Comparison of ENCODE assay signal across 7 mouse cellular contexts in genomic region chr9:3403251-3404208, GRCm38 (mm10). TPM values are rescaled to one million over a fixed set of nuclear protein-coding genes. Genes with fewer than 3 reads are reported as not detected.
DNase-seq lines count a peak whose midpoint lies in the region; ATAC-seq lines count a peak whose summit lies in the region.

Gene Cwf19l2 (plus strand): TSS chr9:3403592.

- peak; percentile 84 for ATAC-seq in inflammation-experienced regulatory T-cells, adult 6 months
- peak; percentile 94 for ATAC-seq in megakaryocyte-erythroid progenitor cell, adult 5-6 weeks (replicated peaks; ENCODE audit: low FRiP score, low TSS enrichment, poor library complexity, severe bottlenecking)

- DNase-seq in adrenal gland, adult 18-20 months (ENCODE audit: low spot score in 2 of 2) = peak; percentile 54 to 72
- DNase-seq in embryo, embryonic 10.5 days (ENCODE audit: low spot score) = peak; percentile 96
- DNase-seq in gastrocnemius, postnatal 14 days = peak; percentile 69
- peak; percentile 88 to 91 for DNase-seq in left cerebral cortex, postnatal 10 days (ENCODE audit: extremely low spot score in 1 of 2, low spot score in 2 of 2)
- DNase-seq in right cerebral cortex, postnatal 25 days = peak; percentile 76

- intact Hi-C loops in gastrocnemius, postnatal 14 days (cut with DNase I; ENCODE audit: low total_unique reads) = no loop called here
- intact Hi-C loops in left cerebral cortex, postnatal 10 days (cut with DNase I) = loop anchor here (5.0 to 10.0 kb wide), 2 partner anchors 129 to 891 kb away; partner anchors contain the start of gene Gucy1a2

RNA-seq across cellular contexts. Expression of gene Cwf19l2, which starts in this region (rescaled TPM):
- 10 to 100 TPM; 18.0 to 27.6 TPM for total RNA-seq in adrenal gland, adult 18-20 months (2021)
- 10 to 100 TPM; 15.5 to 16.2 TPM for total RNA-seq in gastrocnemius, postnatal 14 days (2021)
- polyA plus RNA-seq in inflammation-experienced regulatory T-cells, adult 6 months (2017; shearing (Covaris generic)) = 10 to 100 TPM; 28.6 to 34.0 (median 33.0) TPM
- 10 to 100 TPM; 13.7 to 16.7 TPM for total RNA-seq in left cerebral cortex, postnatal 10 days (2021)
- total RNA-seq in megakaryocyte-erythroid progenitor cell, adult 5-6 weeks (2014; fragmentation: Nextera tagmentation) = 15.0 and 20.5 TPM in 2 replicates
- total RNA-seq in megakaryocyte-erythroid progenitor cell, adult 5-6 weeks (2017) = 33.8 and 36.0 TPM in 2 replicates

Comparison
In these comparisons a context has a peak if more than half of its experiments do, and no peak if none do; other contexts are left out.
1. Peak in every context shown above with its lines: DNase-seq and ATAC-seq.